Mouse (Mus musculus) mature B cell (primary cell): ENCODE results near the gene Eri3.

ENCODE experiments used
- in situ Hi-C: fragments of 300-500 bp; cut with MboI; formaldehyde crosslinking; loops from 2 replicates; pipeline ENCODE4 v1.14.3; 2019

The Eri3 gene

GRCm38 (mm10) chr4:117550140-117550851 lies at the start of gene Eri3:
TSS of gene Eri3 (plus strand) at chr4:117550365.
- in situ Hi-C loops = no loop called here

DNA sequence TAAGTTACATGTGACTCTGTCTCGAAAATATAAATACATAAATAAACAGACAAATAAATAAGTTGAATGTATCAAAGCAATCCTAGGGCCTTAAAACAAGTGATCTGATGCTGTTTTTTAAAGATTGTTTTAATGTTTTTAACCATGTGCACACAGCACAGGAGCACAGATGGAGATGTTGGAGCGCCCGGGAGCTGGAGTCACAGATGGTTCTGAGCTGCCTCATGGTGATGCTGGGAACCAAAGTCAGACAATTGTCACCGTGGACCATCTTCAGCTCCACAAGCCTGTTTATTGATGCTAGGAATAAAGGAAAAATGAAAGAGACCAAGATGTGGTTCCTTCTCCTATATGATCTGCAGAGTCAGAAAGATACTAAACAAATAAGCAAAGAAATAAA lies 31.9 kb upstream of the Eri3 start:
- in situ Hi-C loops = no loop called here

DNA sequence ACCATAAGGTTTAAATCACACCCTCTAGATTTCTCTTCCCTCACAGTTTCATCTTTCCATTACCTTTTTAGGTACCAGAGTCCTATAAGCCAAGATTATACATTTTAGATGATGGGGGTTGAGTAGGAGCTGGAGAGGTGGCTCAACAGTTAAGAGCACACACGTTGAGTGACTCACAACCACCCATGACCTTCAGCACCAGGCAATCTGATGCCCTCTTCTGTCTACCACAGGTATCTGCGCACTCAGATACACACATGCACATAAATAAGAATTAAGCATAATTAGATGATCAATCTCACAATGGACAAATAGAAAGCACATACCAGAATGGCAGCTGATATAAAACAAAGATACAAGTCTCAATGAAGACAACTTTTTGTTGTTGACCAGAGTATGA lies 28.8 kb upstream of the Eri3 start:
- in situ Hi-C loops = no loop called here

DNA sequence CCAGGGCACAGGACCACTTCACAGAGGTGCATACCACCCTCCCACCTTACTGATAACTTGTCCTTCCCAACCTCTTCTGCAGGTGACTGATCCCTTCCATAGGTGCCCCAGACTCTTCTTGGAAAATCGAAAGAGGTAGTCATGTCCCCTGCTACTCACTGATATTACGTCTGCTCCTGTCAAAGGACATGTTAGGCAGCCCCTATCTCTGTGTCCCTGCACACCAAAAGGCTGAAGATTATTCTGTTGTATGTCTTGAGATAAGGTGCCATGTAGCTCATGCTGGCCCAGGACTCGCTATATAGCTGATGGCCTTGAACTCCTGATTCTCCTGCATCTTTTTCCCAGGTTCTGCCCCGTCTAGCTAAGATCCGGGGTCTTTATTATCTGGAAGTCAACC lies 24.2 kb upstream of the Eri3 start:
- in situ Hi-C loops = loop anchor here (25.0 kb wide), 1 partner anchor 264 kb away; the partner anchor contains the start of genes Armh1 and Tmem53

GRCm38 (mm10) chr4:117527116-117527899 lies 22.9 kb upstream of the Eri3 start:
- in situ Hi-C loops = loop anchor here (25.0 kb wide), 1 partner anchor 265 kb away; the partner anchor contains the start of genes Armh1 and Tmem53

DNA sequence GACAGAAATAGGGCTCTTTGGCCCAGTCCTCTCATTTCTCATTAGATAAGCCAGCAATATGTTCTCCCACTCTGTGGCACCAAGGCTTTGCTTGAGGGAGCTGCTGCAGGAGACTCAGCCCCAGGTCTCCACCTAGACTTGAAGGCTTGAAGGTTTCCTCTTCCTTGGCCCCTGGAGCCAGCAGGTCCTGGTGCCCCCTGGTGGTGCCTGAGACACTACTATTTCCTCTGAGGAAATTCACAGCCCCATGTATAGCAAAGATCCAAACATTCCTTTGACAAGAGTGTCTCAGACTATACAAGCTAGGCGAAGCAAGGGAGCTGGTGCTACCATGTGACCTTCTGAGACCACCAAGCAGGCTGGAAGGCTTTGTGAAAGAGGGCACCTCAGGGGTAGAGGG lies 22.2 kb upstream of the Eri3 start:
- in situ Hi-C loops = loop anchor here (25.0 kb wide), 1 partner anchor 266 kb away; the partner anchor contains the start of genes Armh1 and Tmem53

DNA sequence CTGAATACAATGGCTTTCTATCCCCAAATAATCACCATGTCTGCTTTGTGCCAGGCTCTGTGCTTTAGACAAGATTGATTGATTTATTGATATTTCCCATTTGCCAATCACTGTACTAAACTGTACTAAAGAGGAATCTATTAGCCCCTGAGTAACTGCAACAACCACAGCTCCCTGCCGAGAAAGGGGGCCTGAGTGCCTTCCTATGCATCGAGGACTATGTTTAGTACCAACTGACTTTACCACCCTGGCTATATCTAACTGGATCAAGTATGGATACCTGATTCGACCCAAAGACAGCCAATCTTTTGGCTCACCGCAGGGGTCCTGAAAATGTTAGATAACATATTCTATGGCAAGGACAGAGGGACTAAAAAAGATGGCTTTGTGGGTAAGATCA lies 20.3 kb upstream of the Eri3 start:
- in situ Hi-C loops = loop anchor here (25.0 kb wide), 1 partner anchor 268 kb away; the partner anchor contains the start of genes Armh1 and Tmem53

DNA sequence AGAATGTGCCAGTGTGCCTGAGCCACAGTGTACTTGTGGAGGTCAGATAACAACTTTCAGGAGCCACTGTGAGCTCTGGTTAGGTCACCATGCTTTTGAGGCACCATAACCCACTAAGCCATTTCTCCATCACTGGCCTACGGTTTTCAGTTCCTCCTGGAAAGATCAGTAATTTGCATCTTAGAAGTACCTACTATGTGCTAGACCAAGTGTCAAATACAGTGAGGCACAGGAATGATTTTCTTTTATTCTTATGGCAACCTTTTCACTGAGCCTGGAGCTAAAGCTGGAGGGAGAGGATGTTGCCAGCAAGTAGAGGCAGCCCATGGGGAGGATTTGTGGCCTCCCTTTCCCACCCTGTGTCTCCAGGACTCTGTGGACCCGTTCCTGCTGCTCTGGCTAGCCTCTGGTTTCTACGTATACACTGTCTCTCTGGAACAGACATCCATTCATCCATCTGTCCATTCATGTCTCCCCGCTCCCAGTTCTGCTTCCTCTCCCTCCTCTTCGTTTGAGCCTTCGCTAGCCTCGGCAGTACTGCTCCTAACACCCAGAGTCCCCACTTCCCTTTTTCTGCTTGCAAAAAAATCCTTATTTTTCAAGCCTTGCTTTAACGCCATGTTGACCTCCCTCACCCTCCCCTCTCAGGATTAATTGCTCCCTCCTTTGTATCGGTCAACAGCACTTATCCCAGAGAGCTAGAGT lies 14.5 kb upstream of the Eri3 start:
- in situ Hi-C loops = loop anchor here (25.0 kb wide), 1 partner anchor 273 kb away; the partner anchor contains the start of genes Armh1 and Tmem53

- in situ Hi-C loops = loop anchor here (25.0 kb wide), 1 partner anchor 275 kb away; the partner anchor contains the start of genes Armh1 and Tmem53
Measured at GRCm38 (mm10) chr4:117537002-117537401, 13.2 kb upstream of the Eri3 start.

DNA sequence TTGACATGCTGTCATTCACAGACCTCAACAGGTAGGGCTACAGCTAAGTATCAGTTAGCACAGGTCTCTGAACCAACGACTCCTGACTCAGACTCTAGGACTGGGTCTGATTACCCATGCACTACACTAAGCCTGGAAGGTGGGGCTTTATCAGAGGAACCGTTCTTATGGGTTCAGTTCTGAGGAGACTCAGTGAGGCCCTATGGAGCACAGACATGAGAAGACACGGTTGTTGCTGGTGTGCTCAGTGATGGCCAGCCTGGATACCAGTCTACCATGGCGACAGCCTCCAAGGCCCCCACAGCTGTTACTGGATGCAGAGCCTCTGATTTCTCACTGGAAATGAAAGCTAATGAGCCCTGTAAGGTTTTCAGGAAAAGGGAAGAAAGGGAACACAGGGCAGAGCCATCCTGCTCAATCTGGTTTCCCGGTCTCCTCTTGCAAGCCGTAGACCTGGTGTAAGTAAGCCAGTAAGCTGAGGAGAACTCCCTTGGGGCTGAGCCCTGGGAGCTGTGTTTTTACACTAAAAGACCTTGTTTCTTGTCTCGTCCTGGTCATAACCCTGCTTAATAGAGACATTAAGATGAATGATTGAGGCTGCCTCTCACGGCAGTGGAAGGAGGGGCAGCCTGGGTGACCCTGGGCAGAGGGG lies 10.7 kb upstream of the Eri3 start:
- in situ Hi-C loops = loop anchor here (25.0 kb wide), 1 partner anchor 277 kb away; the partner anchor contains the start of genes Armh1 and Tmem53

GRCm38 (mm10) chr4:117540571-117540970 lies 9.6 kb upstream of the Eri3 start:
- in situ Hi-C loops = loop anchor here (25.0 kb wide), 1 partner anchor 278 kb away; the partner anchor contains the start of genes Armh1 and Tmem53

DNA sequence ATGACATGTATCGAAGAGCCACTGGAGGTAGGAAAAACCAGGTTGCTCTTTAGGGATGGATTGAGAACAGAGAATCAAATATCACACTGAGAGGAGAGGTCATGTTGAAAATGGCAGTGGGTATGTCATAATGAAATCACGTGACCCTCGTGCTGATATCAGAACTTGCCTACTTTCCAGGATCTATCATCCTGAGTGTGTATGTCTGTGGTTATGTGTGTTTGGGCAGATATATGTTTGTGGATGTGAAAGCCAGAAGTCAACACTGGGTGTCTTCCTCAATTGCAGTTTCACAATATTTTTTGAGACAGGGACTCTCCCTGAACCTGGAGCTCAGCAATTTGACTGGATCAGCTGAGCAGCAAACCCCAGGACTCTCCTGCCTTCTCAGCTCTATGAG lies 4.7 kb upstream of the Eri3 start:
- in situ Hi-C loops = loop anchor here (25.0 kb wide), 1 partner anchor 283 kb away; the partner anchor contains the start of genes Armh1 and Tmem53

DNA sequence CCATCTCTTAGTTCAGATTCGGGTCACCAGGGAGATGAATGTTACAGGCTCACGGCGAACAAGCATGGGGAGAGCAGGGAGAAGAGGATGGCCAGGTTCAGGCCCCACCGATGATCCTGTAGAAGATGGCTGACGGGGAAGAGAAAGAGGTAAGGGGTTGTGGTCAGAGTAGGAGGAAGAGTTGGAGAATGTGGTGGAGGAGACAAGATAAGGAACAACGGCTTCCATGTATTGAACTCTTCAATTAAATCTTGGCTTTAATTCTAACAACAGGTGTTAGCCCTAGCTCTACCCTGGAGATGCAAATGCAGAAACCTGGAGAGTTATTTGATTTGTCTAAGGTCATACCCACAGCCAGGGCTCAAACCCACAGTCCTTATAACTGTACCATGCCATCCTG lies 3.5 kb upstream of the Eri3 start:
- in situ Hi-C loops = loop anchor here (25.0 kb wide), 1 partner anchor 284 kb away; the partner anchor contains the start of genes Armh1 and Tmem53

DNA sequence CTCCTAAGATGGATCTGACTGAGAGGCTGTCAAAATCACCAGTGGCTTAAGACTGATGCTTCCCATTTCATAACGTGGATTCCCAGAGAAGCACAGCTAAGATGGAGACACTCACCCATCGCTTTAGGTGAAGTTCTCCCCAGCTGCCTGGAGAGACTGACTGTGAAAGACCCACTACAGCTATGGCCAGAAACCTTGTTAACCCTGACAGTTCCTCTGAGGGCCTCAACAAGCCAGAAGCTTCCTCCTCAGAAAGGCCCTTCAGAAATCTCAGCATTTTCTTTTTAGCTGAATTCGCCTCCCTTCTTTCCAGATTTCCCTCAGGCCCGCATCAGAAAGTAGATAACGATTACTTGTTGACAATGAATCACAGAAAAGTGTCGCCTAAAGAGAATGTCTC lies 589 bp upstream of the Eri3 start:
- in situ Hi-C loops = loop anchor here (25.0 kb wide), 1 partner anchor 287 kb away; the partner anchor contains the start of genes Armh1 and Tmem53

- in situ Hi-C loops = no loop called here
Measured at GRCm38 (mm10) chr4:117551144-117552000, 1.2 kb downstream of the Eri3 start.

GRCm38 (mm10) chr4:117555495-117555894 lies 5.3 kb downstream of the Eri3 start:
- in situ Hi-C loops = no loop called here

DNA sequence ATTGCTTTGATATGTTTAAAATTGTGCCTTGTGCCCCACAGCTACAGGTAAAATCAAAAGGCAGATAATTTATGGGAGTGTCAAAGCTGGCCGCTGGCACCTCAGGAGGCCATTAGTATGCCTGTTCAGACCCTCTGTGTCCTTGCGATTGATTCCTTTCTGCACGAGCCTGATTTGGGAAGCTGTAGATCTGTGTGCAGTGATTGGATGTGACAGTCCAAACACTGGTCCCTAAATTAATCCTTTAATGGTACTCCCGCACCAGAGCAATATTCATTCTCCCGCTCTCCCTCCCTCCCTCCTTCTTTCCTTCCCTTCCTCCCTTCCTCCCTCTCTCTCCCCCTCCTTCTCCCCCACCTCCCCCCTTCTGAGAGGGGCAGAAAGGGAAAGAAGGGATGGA lies 6.2 kb downstream of the Eri3 start:
- in situ Hi-C loops = no loop called here

- in situ Hi-C loops = no loop called here
Measured at GRCm38 (mm10) chr4:117557068-117557645, 7.0 kb downstream of the Eri3 start.

DNA sequence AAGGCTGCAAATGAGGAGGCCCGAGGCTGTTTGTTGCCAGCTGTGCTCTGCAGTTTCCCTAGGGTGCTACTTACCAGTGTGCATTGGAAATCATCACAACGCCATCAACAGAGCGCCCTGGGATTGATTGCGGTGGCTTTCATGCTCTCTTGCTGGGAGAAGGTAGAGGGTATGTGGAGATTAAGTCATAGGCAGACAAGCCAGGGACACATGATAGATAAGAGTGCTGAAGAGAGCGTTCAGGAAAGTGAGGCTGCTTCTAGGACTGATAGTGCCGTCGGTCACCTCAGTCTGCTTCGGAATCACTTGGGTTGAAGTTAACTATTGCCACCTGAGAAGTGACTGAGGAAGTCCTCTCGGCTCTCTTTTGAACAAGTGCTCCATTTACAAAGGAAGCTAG lies 13.8 kb downstream of the Eri3 start:
- in situ Hi-C loops = no loop called here

DNA sequence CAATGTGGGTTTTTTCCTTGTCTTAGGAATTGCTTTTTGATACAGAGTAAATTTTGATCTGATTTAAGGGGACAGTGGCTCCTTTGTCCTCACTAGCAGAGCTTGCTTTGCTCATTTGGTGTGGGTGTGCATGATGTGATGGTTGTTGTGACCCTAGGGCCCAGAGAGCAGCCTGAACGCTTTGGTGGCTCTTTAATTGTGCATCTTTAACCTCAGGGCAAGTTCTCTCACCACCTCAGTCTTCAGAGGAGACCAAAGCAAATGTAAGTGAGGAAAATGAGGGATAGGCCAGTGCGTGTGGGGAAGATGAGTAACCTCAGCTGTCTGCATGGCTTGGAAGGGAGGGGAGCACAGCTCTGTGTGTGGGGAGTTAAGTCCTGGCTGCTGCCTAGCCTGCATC lies 18.7 kb downstream of the Eri3 start:
- in situ Hi-C loops = no loop called here
